Mouse (Mus musculus) forebrain, embryonic 12.5 days (tissue): ENCODE results near the gene Ptpa. TPM values are rescaled to one million over a fixed set of nuclear protein-coding genes. Genes with fewer than 3 reads are reported as not detected.

Experiments used
- ATAC-seq: fragments of 200-750 bp; cut with Nextera tagmentation; 2 replicates; pipeline ENCODE4 v1.8.0; 2017; ENCODE audit warnings: moderate TSS enrichment; ENCODE audit not compliant: low FRiP score
- H3K27ac ChIP-seq: fragments of 300-500 bp; sonication (generic); 2 replicates; pipeline ENCODE4 v1.5.1; 2016; ENCODE audit warnings: mild to moderate bottlenecking
- H3K27me3 ChIP-seq: fragments of 300-500 bp; sonication (generic); 2 replicates; pipeline ENCODE4 v1.6.1; 2016; ENCODE audit warnings: mild to moderate bottlenecking
- H3K36me3 ChIP-seq: fragments of 300-500 bp; sonication (generic); replicated peaks from 2 replicates; pipeline ENCODE4 v1.6.1; 2016; ENCODE audit warnings: mild to moderate bottlenecking
- H3K4me1 ChIP-seq: fragments of 300-500 bp; sonication (generic); 2 replicates; pipeline ENCODE4 v1.6.1; 2016
- H3K4me2 ChIP-seq: fragments of 300-500 bp; sonication (generic); 2 replicates; pipeline ENCODE4 v1.6.1; 2016; ENCODE audit warnings: mild to moderate bottlenecking, moderate library complexity
- H3K4me3 ChIP-seq: fragments of 300-500 bp; sonication (generic); replicated peaks from 2 replicates; pipeline ENCODE4 v1.5.1; 2016; ENCODE audit warnings: mild to moderate bottlenecking
- H3K9ac ChIP-seq: fragments of 300-500 bp; sonication (generic); 2 replicates; pipeline ENCODE4 v1.6.1; 2016; ENCODE audit warnings: mild to moderate bottlenecking
- H3K9me3 ChIP-seq: fragments of 300-500 bp; sonication (generic); 2 replicates; pipeline ENCODE4 v1.6.1; 2016
- WGBS: fragments of 180-500 bp; shearing (Covaris S2); methylation state at CpG from one replicate; pipeline ENCODE4 v1.1.7; 2016; 5-methylcytosine and 5-hydroxymethylcytosine counted together
- polyA plus RNA-seq: library from polyadenylated mRNA; unstranded; fragments of >200 nt; fragmentation: Nextera tagmentation; extraction: Ambion mirVana; gene quantifications from 2 replicates; pipeline ENCODE4 v1.2.1, GENCODE M21; 2016

Gene Ptpa
- polyA plus RNA-seq, 1 experiment from 2014 or later: 131 TPM

GRCm38 (mm10) chr2:30441518-30442497 lies 26.0 kb downstream of the Ptpa start:
- WGBS: 2% methylated on average over 15 of the region's 15 CpGs
- peak; percentile 82 for ATAC-seq
- H3K4me1 ChIP-seq: peaks cover 48% of the 10 kb centered on the region
- H3K27me3 ChIP-seq: no peaks in the 10 kb centered on the region
- peak overlapping the region; percentile 43 for H3K4me2 ChIP-seq
- H3K27ac ChIP-seq: peak overlapping the region; percentile 98
- H3K9ac ChIP-seq: peak overlapping the region; percentile 55
- H3K36me3 ChIP-seq: peaks cover 66% of the 10 kb centered on the region
- H3K4me3 ChIP-seq: 0 out of 2 replicates have a peak overlapping the region, but pooled peaks have one; percentile 8
- H3K9me3 ChIP-seq: no peaks in the 10 kb centered on the region

- Histone ChIP-seq H3K4me3 (no peak overlapping the region), H3K27ac (peak overlapping the region; percentile 98), H3K9ac (peak overlapping the region; percentile 55), H3K9me3 (no peaks in the 10 kb centered on the region), H3K4me2 (peak overlapping the region; percentile 43), H3K4me1 (peaks cover 48% of the 10 kb centered on the region), H3K27me3 (no peaks in the 10 kb centered on the region), H3K36me3 (peaks cover 67% of the 10 kb centered on the region)
- ATAC-seq: no peak
- WGBS: 52% methylated on average over 5 of the region's 5 CpGs
Observed at GRCm38 (mm10) chr2:30442498-30442890, 26.7 kb downstream of the Ptpa start.

- no peak overlapping the region for H3K4me2 ChIP-seq
- no peak for ATAC-seq
- H3K27me3 ChIP-seq: no peaks in the 10 kb centered on the region
- H3K9me3 ChIP-seq: no peaks in the 10 kb centered on the region
- 0 out of 2 replicates have a peak overlapping the region, but pooled peaks have one; percentile 55 for H3K9ac ChIP-seq
- peaks cover 61% of the 10 kb centered on the region for H3K36me3 ChIP-seq
- H3K27ac ChIP-seq: peak overlapping the region; percentile 98
- no peak overlapping the region for H3K4me3 ChIP-seq
- peaks cover 48% of the 10 kb centered on the region for H3K4me1 ChIP-seq
- WGBS: 61% methylated on average over 4 of the region's 4 CpGs
Observed at GRCm38 (mm10) chr2:30443281-30443680, 27.4 kb downstream of the Ptpa start.

- H3K9me3 ChIP-seq: no peaks in the 10 kb centered on the region
- H3K27me3 ChIP-seq: no peaks in the 10 kb centered on the region
- H3K4me1 ChIP-seq: peaks cover 48% of the 10 kb centered on the region
- ATAC-seq: no peak
- no peak overlapping the region for H3K4me2 ChIP-seq
- H3K27ac ChIP-seq: no peak overlapping the region
- H3K36me3 ChIP-seq: peaks cover 56% of the 10 kb centered on the region
- no peak overlapping the region for H3K4me3 ChIP-seq
- WGBS: 95% methylated on average over 5 of the region's 5 CpGs
- peak overlapping the region; percentile 26; the same call in 1 of the 2 replicates for H3K9ac ChIP-seq
Observed at GRCm38 (mm10) chr2:30444006-30444405, 28.2 kb downstream of the Ptpa start.

GRCm38 (mm10) chr2:30444450-30444849 lies 28.6 kb downstream of the Ptpa start:
- Histone ChIP-seq H3K4me3 (no peak overlapping the region), H3K9me3 (no peaks in the 10 kb centered on the region), H3K4me2 (no peak overlapping the region), H3K4me1 (peaks cover 48% of the 10 kb centered on the region), H3K27ac (no peak overlapping the region), H3K36me3 (peaks cover 56% of the 10 kb centered on the region), H3K9ac (peak overlapping the region; percentile 26; the same call in 1 of the 2 replicates), H3K27me3 (no peaks in the 10 kb centered on the region)
- no peak for ATAC-seq

GRCm38 (mm10) chr2:30445312-30445711 lies 29.5 kb downstream of the Ptpa start:
- no peak for ATAC-seq
- 28% methylated on average over 2 of the region's 2 CpGs for WGBS
- Histone ChIP-seq H3K27ac (peak overlapping the region; percentile 53; the same call in 1 of the 2 replicates), H3K27me3 (no peaks in the 10 kb centered on the region), H3K4me1 (peaks cover 42% of the 10 kb centered on the region), H3K9me3 (0 out of 2 replicates have a peak, but pooled peaks cover 4% of the 10 kb centered on the region), H3K9ac (no peak overlapping the region), H3K4me3 (no peak overlapping the region), H3K36me3 (peaks cover 57% of the 10 kb centered on the region), H3K4me2 (no peak overlapping the region)

- peaks cover 24% of the 10 kb centered on the region for H3K4me1 ChIP-seq
- H3K36me3 ChIP-seq: peaks cover 62% of the 10 kb centered on the region
- 0 out of 2 replicates have a peak, but pooled peaks cover 5% of the 10 kb centered on the region for H3K9me3 ChIP-seq
- ATAC-seq: no peak
- H3K4me2 ChIP-seq: no peak overlapping the region
- WGBS: 88% methylated on average over 10 of the region's 10 CpGs
- H3K9ac ChIP-seq: no peak overlapping the region
- no peaks in the 10 kb centered on the region for H3K27me3 ChIP-seq
- no peak overlapping the region for H3K4me3 ChIP-seq
- no peak overlapping the region for H3K27ac ChIP-seq
Observed at GRCm38 (mm10) chr2:30446891-30447826, 31.3 kb downstream of the Ptpa start.

- Histone ChIP-seq H3K36me3 (peaks cover 55% of the 10 kb centered on the region), H3K9ac (no peak overlapping the region), H3K4me1 (peaks cover 12% of the 10 kb centered on the region), H3K4me2 (no peak overlapping the region), H3K27ac (no peak overlapping the region), H3K9me3 (0 out of 2 replicates have a peak, but pooled peaks cover 5% of the 10 kb centered on the region), H3K27me3 (no peaks in the 10 kb centered on the region), H3K4me3 (no peak overlapping the region)
- 94% methylated on average over 7 of the region's 7 CpGs for WGBS
- no peak for ATAC-seq
Observed at GRCm38 (mm10) chr2:30448371-30448770, 32.5 kb downstream of the Ptpa start.

GRCm38 (mm10) chr2:30450530-30450929 lies 34.7 kb downstream of the Ptpa start:
- Histone ChIP-seq H3K9me3 (0 out of 2 replicates have a peak, but pooled peaks cover 5% of the 10 kb centered on the region), H3K4me2 (no peak overlapping the region), H3K27ac (no peak overlapping the region), H3K27me3 (no peaks in the 10 kb centered on the region), H3K4me3 (no peak overlapping the region), H3K4me1 (peaks cover 3% of the 10 kb centered on the region; the same call in 1 of the 2 replicates), H3K36me3 (peaks cover 38% of the 10 kb centered on the region), H3K9ac (no peak overlapping the region)
- no peak for ATAC-seq
- WGBS: 51% methylated on average over 1 of the region's 1 CpGs

- Histone ChIP-seq H3K9me3 (0 out of 2 replicates have a peak, but pooled peaks cover 5% of the 10 kb centered on the region), H3K4me2 (no peak overlapping the region), H3K9ac (no peak overlapping the region), H3K36me3 (peaks cover 28% of the 10 kb centered on the region), H3K4me1 (no peaks in the 10 kb centered on the region), H3K27ac (no peak overlapping the region), H3K27me3 (no peaks in the 10 kb centered on the region), H3K4me3 (no peak overlapping the region)
- 89% methylated on average over 3 of the region's 3 CpGs for WGBS
- ATAC-seq: no peak
Observed at GRCm38 (mm10) chr2:30451525-30451924, 35.7 kb downstream of the Ptpa start.

GRCm38 (mm10) chr2:30453570-30453969 lies 37.7 kb downstream of the Ptpa start:
- Histone ChIP-seq H3K36me3 (peaks cover 19% of the 10 kb centered on the region), H3K27ac (no peak overlapping the region), H3K4me1 (no peaks in the 10 kb centered on the region), H3K4me2 (no peak overlapping the region), H3K9ac (no peak overlapping the region), H3K27me3 (no peaks in the 10 kb centered on the region), H3K4me3 (no peak overlapping the region), H3K9me3 (0 out of 2 replicates have a peak, but pooled peaks cover 5% of the 10 kb centered on the region)
- 85% methylated on average over 3 of the region's 3 CpGs for WGBS
- ATAC-seq: no peak

GRCm38 (mm10) chr2:30454587-30454986 lies 38.7 kb downstream of the Ptpa start:
- H3K27ac ChIP-seq: no peak overlapping the region
- ATAC-seq: no peak
- H3K27me3 ChIP-seq: no peaks in the 10 kb centered on the region
- H3K4me1 ChIP-seq: no peaks in the 10 kb centered on the region
- H3K4me2 ChIP-seq: no peak overlapping the region
- peaks cover 12% of the 10 kb centered on the region for H3K36me3 ChIP-seq
- WGBS: 92% methylated on average over 5 of the region's 5 CpGs
- H3K9ac ChIP-seq: no peak overlapping the region
- H3K4me3 ChIP-seq: no peak overlapping the region
- H3K9me3 ChIP-seq: 0 out of 2 replicates have a peak, but pooled peaks cover 5% of the 10 kb centered on the region
